Mouse (Mus musculus) spleen, adult 2 months (tissue): ENCODE results near the gene Anks1.

Experiments
- CTCF ChIP-seq: fragments of 200-500 bp; IDR thresholded peaks from 2 replicates; pipeline ENCODE4 v1.5.1; 2011; ENCODE audit warnings: mild to moderate bottlenecking, inconsistent platforms; ENCODE audit not compliant: insufficient read depth, insufficient read length, insufficient replicate concordance; ENCODE audit errors: extremely low read depth
- POLR2A ChIP-seq: fragments of 200-500 bp; IDR thresholded peaks from 2 replicates; pipeline ENCODE4 v1.6.1; 2011; ENCODE audit warnings: low read depth, low read length, inconsistent platforms

DNA sequence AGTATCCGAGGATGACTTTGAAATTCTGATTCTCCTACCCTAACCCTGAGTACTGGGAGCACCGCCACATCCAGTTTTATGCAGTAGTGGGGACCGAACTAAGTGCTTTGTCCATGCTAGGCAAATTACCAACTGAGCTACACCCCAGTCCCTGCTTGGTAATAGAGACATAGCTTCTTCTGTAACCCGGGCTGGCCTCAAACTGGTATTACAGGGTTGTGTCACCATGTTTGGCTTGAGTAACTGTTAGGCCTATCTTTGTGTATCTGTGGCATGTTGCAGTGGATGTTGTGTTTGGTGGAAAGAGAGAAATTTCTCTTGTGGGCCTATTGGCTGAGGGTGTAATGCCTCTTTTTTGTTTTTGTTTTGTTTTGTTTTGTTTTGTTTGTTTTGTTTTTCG is 21.2 kb downstream of the Anks1 start:
- no peak for TF ChIP-seq CTCF
- no peak for TF ChIP-seq POLR2A
